ENCODE assay signal across 21 mouse cellular contexts in genomic region chr2:11604911-11605310, GRCm38 (mm10). TPM values are rescaled to one million over a fixed set of nuclear protein-coding genes. Genes with fewer than 3 reads are reported as not detected.
DNase-seq lines count a peak whose midpoint lies in the region.
"Had no signal": no experiment of that assay in that cellular context is flagged by ENCODE, and none has a peak within 500 bp of the region (broad histone marks: within the 10 kb centered on the region; RNA-seq: fewer than 3 reads in every experiment).

No protein-coding gene starts in this region.

- intact Hi-C loops in left cerebral cortex, postnatal 14 days (cut with DNase I): loop anchor here (10.0 kb wide), 1 partner anchor 160 kb away; no protein-coding TSS in a partner anchor

- H3K36me3 ChIP-seq in splenic B cell, adult 2 months (ENCODE audit: control insufficient read depth, insufficient read depth, low read length, poor library complexity, severe bottlenecking): 0 out of 2 replicates have a peak, but pooled peaks cover 2% of the 10 kb centered on the region

- H3K27me3 ChIP-seq in splenic B cell, adult 2 months (ENCODE audit: control insufficient read depth, insufficient read depth, low read length, poor library complexity, severe bottlenecking): no peaks in the 10 kb centered on the region
- H3K27me3 ChIP-seq: forebrain, embryonic 13.5 days; hindbrain, embryonic 13.5 days had no signal

- peak; percentile 6 to 25 for DNase-seq in spleen, postnatal 36 days (ENCODE audit: low spot score in 2 of 2)
- no peak for DNase-seq in spleen, postnatal 14 days (ENCODE audit: low spot score in 2 of 2)
- peak; percentile 86 for DNase-seq in A20 (ENCODE audit: low read depth, low spot score)
- peak; percentile 49 for DNase-seq in splenic B cell, adult 2 months (ENCODE audit: low read depth, low spot score)
- peak; percentile 28 for DNase-seq in thymus, postnatal 25 days
- DNase-seq in left cerebral cortex, postnatal 14 days (ENCODE audit: low spot score in 2 of 2): no peak
- DNase-seq in adrenal gland, postnatal 4 days (ENCODE audit: low spot score in 2 of 2): no peak
- DNase-seq: adrenal gland, adult 8-10 months; adrenal gland, postnatal 25 days; cerebellum, adult 18-20 months; cerebellum, adult 9-10 months; cerebellum, postnatal 14 days; forebrain, postnatal 0 days; gastrocnemius, adult 2 months; gastrocnemius, postnatal 14 days; heart, postnatal 36 days had no signal

RNA-seq across cellular contexts. Expression of gene Rbm17, which starts 1.0 kb away (rescaled TPM):
- total RNA-seq in left cerebral cortex, postnatal 14 days (2021): 10 to 100 TPM; 81.9 to 87.6 TPM
- total RNA-seq in adrenal gland, postnatal 4 days (2021): 100 to 1,000 TPM; 136 to 154 TPM

RNA-seq across cellular contexts. Expression of gene Gm17490, which starts 21.2 kb away (rescaled TPM):
- not detected for total RNA-seq in left cerebral cortex, postnatal 14 days (2021)
- total RNA-seq in adrenal gland, postnatal 4 days (2021): not detected
- total RNA-seq: adrenal gland, adult 8-10 months; adrenal gland, postnatal 25 days; ES-E14; forebrain, postnatal 0 days; gastrocnemius, adult 2 months; gastrocnemius, postnatal 14 days; gastrocnemius, postnatal 4 days; heart, adult 8-10 months; heart, postnatal 36 days had no signal

RNA-seq across cellular contexts. Expression of gene Il2ra, which starts 37.7 kb away (rescaled TPM):
- under 1 TPM; 0.11 to 0.13 TPM for total RNA-seq in left cerebral cortex, postnatal 14 days (2021)
- under 1 TPM; 0.14 TPM for total RNA-seq in adrenal gland, postnatal 4 days (2021)
- total RNA-seq: ES-E14; forebrain, postnatal 0 days had no signal

RNA-seq across cellular contexts. Expression of gene Pfkfb3, which starts 51.0 kb away (rescaled TPM):
- 10 to 100 TPM; 18.1 to 28.5 TPM for total RNA-seq in left cerebral cortex, postnatal 14 days (2021)
- total RNA-seq in adrenal gland, postnatal 4 days (2021): 10 to 100 TPM; 37.2 to 38.1 TPM

Comparison
In these comparisons a context has a peak if more than half of its experiments do, and no peak if none do; other contexts are left out.
1. DNase-seq: peak in spleen, postnatal 36 days (2 of 2), A20 (single experiment), splenic B cell, adult 2 months (single experiment) and thymus, postnatal 25 days (single experiment); none in spleen, postnatal 14 days (0 of 2), left cerebral cortex, postnatal 14 days (0 of 2) and adrenal gland, postnatal 4 days (0 of 2).